Mouse (Mus musculus) CH12.LX (cell line): ENCODE data around the gene Pou6f2.

ENCODE experiments used
- CTCF ChIP-seq, 2 experiments: IDR thresholded peaks in 1 of 2; conservative IDR thresholded peaks in 1 of 2; 2 replicates each; pipeline ENCODE4 v1.5.1; 2011 to 2012; ENCODE audit warnings: low read depth in 2 of 2, low read length in 2 of 2, improper control_type of control experiment in 1 of 2, inconsistent platforms in 1 of 2, mild to moderate bottlenecking in 1 of 2, moderate library complexity in 1 of 2
- USF1 ChIP-seq: IDR thresholded peaks from 2 replicates; pipeline ENCODE4 v1.6.1; 2014; ENCODE audit warnings: low read depth, mild to moderate bottlenecking, inconsistent platforms, low read length, improper control_type of control experiment

DNA sequence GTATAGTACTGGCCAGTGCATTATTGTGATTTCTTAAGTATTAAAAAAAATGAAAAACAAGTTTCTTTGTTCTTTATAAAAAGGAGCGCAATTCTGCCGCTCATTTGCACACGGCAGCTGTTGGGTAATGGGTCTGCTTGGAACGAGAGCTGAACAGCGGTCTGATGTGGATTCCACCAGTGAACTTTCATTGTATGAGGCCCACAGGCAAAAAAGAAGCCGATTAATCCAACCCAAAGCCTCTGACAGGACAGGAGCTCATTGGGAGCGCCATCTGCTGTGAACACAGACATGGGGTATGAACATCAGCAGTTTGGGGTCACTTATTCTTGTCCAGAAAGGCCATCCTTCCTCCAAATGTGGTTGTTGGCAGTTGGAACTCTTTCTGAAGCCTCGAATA lies 84.9 kb downstream of the Pou6f2 start:
- TF ChIP-seq CTCF (conservative IDR thresholded peaks at IDR 0.05 in 1 of 2, IDR thresholded peaks at IDR 0.05 in 1 of 2; ENCODE audit: low read depth in 2 of 2, low read length in 2 of 2) (no peak), USF1 (no peak)
